Mouse (Mus musculus) bone marrow macrophage, adult 2 months (primary cell): ENCODE results near the gene Midn.

Experiments
- CTCF ChIP-seq: IDR thresholded peaks from 2 replicates; pipeline ENCODE4 v1.5.1; 2012; ENCODE audit warnings: low read depth, mild to moderate bottlenecking, low read length, moderate library complexity
- POLR2A ChIP-seq: IDR thresholded peaks from 2 replicates; pipeline ENCODE4 v1.6.1; 2012; ENCODE audit warnings: mild to moderate bottlenecking, low read depth, low read length, borderline replicate concordance

DNA sequence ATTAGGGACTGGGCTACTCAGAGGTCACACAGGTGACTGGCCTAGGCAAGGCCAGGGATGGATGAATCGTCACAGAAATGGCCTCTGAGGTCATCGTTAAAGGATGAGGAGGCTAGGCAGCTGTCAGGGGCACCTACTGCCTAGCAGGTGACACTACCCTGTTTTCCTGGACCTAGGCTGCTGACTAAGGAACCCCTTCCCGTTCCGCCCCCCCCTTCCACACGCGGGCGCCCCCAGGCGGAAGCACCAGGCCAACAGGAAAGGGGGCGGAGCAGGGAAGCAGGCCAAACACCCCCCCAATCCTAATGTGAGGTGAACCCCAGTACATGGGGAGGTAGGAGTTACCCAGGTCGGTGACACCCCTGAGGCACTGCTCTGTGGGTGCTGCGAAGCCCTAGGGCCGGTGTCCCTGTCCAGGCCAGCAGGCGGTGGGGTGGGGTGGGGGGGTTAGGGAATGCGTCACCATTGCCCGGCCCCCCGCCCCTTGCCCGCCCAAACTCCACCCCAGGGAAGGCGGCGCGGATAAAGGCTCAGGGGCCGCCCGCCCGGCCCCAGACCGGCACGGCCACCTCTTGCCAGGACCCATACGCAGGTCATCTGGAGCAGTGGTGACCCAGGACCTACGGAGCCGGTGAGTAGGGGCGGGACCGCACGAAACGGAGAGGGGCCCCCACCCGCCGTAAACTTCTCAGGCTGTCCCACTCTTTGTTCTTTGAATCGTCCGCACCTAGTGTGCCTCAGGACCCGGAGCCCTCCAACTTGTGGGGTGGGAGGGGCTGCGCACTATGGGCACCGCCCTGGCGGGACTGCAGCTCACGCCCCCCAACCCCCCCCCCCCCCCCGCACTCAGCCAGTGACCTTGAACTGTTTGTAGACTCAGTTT lies at the start of gene Midn:
- TF ChIP-seq CTCF: no peak
- no peak; the same call in 1 of the 2 replicates for TF ChIP-seq POLR2A
